Mouse (Mus musculus) cerebellum, adult 18-20 months (tissue): ENCODE measurements at regions not wholly inside any gene's neighbourhood (a gene's known extent, or its start where the extent isn't known, plus 50 kb on each side); places are given as distances from the start of the nearest gene placed in this dataset.

Experiments
- DNase-seq, 2 experiments: peaks; one replicate each; pipeline ENCODE4 v3.0.0; 2021

DNA sequence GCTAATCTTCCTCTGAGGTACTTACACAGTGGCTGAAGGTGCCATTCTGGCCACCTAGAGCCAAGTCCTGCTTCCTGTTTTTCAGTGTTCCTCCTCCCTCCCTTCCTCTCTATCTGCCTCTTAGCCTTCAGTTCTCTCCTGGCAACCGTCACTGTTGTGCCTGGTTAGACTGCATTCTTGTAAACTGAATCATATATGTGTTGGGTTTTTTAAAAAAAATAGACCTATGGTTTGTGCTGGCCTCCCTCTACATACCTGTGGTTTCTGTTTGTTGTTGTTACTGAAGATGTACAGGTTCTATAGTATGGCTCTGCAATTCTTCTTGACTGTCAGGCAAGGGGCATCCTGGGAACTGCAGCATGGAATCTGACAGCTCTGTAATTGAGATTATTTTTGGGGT is 112.5 kb upstream of the Lhx5 start:
- DNase-seq = no peak

DNA sequence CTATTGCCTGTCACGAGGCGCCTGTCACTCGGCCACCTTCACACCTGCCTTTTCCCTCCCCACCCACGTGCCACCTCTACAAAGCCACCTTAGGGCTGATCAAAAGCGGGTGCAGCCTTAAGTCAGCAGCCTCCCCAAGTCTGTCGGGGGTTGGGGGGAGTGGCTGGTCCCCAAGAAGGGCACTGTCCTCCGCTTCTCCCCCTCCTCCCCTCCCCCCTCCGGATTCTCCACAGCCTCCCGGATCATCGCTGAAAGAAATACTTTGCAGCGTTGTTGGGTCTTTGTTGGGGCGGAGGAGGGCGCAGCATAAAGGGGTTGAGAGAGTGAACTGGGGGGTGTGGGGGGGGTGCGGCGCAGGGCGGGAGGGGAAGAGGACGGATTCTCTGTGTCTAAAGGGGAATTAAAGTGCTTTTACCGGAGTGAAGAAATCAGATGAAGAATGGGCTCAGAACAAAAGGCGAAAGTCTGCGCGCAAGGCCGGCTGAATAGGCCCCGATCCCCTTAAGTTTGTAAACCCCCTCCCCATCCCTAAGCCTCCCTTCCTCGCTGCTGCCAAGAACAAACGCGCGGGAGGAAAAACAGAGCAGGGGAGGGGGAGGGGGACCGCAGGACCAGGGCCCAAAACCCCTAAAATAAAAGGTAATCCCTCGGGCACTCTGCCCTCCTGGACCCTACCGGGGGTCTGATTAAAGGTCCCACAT is 109.3 kb upstream of the Lhx5 start:
- DNase-seq = no peak

DNA sequence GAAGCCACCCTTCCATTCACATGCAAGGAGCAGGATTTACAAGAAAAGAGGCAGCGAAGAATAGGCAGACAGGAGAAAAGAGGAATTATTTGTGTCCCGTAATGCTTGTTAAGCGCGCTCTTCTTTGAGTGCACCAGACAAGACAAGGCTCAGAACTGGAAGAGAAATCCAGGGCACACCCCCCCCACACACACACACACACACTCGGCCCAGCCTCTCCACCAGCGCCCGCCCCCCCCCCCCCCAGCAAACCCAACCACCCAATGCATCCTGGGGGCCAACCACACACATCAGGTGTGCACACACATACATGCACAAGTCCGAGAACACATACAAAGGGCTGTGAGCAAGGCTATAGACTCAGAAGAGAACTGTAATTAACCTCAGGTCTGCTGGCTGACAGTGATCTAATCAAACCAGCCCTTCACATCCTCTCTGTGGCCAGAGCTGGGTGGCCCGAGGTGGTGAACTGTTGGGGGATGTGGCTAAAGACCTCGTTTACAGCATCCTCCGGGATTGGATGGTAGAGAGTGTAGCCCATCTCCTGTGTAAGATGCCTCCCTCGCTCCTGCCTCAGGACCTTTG is 108.7 kb upstream of the Lhx5 start:
- no peak for DNase-seq

DNA sequence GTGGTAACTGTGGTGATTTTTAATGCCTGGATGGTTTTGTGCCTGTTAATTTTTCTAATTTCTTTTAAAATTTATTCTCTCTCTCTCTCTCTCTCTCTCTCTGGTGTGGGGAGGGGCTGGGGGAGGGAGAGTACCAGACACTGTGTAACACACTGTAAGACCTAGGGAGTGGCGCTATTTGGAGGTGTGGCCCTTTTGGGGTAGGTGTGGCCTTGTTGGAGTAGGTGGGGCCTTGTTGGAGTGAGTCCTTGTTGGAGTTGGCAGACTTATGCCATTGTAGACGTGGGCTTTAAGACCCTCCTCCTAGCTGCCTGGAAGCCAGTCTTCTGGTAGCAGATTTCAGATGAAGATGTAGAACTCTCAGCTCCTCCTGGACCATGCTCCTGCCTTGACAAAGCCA is 107.4 kb upstream of the Lhx5 start:
- DNase-seq = no peak

DNA sequence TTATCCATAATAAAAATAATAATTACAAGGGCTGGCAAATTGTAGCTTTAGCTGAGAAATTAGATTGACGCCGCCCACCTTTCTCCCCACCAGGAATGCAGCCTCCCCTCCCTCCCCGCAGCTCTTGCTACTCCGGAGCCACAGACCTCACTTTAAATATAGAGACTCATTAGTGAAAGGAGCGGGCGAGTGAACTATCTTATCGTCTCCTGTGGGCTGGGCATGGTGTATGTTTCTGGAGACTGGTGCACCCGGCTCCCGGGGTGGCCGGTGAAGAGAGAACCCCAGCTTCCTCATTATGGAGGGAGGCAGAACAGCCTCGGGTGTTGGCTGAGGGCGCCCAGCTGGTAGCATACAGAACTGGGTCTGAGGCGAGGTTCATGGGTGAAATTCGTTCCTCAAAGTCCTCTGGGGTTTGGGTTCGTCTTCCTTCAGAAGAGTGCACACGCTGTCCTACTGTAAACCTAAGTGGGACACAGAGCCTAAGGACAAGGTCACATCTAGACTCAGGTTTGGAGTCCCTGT is 106.1 kb upstream of the Lhx5 start:
- no peak for DNase-seq

DNA sequence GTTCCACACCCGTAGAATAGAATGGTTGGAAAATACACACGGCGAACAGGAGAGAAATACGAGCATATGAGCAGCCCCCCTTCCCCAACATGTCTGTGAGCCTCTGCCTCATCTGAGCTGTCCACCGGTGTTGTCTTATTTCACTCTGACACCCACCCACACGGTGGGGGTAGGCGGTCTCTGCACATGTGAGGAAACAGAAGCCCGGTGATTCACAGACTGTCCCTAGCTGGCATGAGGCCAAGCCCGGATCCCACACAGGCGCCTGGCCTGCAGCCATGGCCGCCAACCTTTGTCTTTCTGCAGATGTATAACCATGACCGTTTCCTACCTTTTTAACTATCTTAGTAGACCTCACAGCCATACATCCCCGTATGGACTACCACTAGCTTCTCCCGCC is 99.5 kb upstream of the Lhx5 start:
- peak in 1 of 2 experiments; percentile 13 for DNase-seq

DNA sequence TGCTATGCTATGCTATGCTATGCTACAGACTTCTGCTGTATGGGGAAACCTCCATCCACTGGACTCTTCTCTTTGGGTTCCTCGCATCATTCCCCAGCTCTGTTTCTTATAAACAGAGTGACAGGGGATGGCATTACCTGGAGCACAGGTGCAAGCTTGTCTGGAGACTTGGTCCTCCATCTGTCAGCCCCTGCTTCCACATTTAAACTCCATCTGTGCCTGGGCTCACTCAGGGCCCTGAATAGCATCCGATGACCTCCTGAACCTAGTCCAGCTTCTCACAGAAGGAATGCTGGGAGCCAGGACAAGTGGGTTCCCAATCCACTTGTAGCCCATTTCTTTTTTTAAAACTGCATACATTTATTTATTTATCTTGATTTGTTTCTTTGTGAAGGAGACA is 92.3 kb upstream of the Lhx5 start:
- DNase-seq = peak; percentile 33 to 39

DNA sequence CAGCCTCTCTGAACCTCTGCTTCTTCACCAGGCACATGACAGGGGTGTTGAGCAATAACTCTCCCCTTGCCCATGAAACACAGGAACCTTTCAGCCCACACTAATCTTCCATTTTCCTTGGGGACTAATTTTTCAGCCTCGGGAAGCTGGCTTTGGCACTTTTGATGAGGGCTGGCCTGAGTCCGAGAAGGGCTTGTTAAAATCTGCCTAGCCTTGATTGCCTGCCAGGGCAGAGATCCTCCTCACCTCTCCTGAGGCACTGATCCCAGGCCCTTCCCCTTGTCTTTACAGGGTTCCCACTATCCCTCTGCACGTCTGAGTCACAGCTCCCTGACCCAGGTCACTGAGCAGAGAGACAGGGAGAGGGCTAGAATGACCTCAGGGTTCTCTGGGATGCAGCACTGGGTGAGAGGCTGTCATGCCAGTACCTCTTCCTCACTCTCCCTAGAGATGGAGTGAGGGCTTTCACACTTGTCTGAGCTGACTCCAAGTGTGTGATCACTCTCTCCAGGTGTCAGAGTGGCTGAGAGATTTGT is 90.7 kb upstream of the Lhx5 start:
- DNase-seq = peak; percentile 47

DNA sequence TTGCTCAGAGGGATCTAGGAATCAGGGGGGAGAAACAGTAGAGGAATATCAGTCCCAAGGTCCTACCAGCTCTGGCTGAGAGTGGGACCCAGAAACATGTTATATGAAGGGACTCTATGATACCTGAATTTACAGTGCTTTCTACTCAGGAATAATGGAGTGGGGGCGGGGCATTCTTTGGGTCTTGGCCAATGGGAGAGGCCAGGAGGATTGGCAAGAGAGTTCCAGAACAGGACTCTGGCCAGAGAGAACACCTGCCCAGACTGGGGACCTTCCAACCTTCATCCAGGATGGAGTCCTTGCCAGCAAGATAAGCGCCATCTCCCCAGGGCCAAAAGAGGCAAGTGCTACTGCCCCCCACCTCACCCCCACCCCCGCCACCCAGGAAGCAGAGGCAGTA is 81.0 kb upstream of the Lhx5 start:
- no peak for DNase-seq

DNA sequence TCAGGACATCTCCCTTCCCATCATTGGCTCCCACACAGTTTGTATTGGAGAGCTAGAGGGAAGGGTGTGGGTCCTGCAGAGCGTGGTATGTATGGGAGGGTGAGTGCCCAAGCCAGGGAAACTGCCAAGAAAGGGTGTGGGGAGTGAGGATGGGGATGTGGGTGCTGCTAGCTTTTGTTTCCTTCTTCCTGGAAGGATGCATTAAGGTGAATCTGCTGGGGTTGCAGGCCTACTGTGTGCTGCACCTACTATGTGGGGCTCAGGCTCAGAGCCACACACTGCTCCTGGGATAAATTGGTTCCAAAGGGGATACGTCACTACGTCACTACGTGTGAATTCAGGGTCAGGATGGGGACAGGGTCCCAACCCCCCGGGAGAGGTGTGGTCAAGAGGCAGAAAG is 79.7 kb upstream of the Lhx5 start:
- no peak for DNase-seq

DNA sequence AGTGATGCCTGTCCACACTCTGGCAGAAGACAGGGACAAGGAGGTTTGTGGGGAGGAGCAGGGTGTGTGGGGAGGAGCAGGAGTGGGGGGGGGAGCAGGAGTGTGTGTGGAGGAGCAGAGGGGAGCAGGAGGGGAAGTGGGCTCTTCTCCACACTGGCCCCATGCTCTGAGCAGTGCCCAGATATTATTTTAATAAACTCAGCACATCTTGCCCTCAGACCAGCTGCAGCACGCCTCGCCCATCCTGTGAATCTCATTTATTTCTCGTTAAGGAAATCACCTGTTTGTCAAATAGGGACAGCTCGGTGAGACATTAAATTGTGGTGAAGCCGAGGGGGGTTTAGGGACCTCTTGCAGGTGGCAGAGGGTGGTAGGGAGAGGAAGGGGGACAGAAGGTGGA is 77.8 kb upstream of the Lhx5 start:
- no peak for DNase-seq

DNA sequence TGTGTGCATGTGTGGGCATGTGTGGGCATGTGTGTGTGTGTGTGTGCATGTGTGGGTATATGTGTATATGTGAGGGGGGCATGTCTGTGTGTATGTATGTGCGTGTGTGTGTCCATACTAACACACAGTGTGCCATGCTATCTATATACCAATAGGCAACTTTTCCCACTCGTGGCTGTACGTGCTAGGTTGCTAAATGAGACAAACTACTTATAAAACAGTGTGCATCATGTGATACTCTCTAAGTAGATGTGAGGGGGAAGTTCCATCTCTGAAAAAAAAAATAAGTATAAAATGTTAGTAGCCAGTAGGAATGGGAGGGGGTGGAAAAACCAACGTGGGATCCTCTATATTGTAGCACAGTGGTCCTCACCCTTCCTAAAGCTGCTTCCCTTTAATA is 74.5 kb upstream of the Lhx5 start:
- DNase-seq = no peak

DNA sequence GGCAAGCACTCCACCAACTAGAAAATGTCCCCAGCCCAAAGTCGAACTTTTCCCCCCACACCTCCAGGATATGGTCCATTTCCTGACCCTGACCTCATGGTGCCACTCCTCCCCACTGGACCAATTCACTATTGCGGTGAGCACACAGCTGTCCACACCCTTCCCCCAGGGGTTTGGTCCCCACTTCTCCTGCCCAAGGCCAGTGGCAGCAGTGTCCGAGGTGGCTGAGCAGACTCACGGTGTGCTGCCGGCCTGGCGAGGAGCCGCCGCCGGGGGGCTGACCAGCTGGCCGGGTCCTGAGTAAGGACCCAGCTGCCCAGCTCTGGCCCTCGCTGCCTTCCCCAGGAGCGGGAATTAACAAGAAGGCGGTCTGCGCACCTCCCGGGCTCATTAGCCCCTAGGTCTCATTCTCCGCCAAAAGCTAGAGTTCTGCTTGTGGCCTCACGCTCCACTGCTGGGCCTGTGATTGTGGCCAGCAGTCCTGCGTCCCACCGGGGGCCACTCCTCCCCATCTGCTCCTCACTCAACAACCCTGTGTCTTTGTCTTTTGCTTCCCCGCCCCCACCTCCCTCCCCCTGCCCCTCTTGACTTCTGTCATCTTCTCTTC is 73.3 kb upstream of the Lhx5 start:
- DNase-seq = no peak

DNA sequence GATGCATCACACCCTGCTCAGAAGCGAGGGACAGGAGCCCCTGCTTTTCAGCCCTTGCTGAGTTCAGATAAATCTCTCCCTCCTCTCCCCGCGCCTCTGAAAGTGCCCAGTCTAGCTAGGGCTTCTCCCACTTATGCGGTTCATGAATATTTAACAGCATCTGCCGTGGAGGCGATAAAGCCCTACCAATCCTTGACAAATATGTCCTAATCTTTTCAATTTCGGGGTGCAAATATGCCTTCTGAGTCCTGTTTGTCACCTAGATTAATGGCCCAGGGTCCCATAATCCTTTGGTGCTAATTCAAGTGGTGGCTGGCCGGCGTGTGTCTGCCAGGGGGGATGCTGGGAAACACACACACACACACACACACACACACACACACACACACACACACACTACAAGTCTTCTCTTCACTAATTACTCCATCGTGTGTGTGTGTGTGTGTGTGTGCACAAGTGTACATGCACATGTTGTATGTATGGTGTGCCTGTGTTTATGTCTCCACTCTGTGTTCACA is 65.5 kb upstream of the Lhx5 start:
- DNase-seq = no peak

DNA sequence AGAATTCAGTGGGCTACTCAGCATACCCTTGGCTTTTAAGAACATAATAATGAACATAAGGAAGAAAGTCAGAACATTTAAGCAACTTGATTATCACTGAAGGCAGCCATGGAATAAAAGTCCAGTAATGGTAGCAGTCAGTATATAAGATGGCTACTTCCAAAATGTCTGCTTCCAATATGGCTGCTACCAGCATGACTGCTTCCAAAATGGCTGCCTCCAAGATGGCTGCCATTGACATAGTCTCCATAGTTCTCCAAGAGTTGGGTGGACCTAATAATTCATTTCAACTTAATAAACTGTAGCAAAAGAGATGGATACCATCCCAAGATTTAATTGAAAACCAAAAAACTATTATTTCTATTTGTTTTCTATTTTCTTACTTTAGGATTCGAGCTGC is 62.7 kb upstream of the Lhx5 start:
- DNase-seq = no peak

DNA sequence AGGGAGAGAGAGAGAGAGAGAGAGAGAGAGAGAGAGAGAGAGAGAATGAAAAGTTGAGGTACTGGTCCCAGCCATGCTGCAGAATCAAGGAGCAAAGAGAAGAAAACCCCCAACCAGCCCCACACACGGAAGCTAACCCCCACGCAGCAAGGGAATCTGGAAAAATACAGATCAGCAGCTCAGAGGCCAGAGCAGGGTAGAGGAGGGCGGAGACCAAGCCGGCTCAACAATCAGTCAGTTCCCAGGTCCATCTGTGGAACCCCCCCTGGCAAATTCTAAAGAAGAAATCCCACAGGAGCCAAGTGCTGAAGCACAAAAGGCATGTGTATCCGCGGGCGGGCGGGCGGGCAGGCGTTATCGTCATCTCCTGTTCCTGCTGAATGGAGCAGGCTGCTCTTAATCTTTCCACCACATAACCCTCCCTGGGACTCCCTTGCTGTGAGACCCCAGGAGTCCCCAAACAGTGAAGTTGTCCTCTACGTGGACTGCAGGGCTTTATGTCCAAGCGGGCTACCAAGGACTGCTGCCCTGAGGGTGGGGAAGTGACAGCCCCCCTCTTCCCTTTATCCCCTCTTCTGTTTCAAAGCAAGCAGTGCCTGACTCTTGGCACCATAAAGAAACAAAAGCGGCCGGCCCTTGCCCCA is 60.2 kb upstream of the Lhx5 start:
- DNase-seq = no peak

DNA sequence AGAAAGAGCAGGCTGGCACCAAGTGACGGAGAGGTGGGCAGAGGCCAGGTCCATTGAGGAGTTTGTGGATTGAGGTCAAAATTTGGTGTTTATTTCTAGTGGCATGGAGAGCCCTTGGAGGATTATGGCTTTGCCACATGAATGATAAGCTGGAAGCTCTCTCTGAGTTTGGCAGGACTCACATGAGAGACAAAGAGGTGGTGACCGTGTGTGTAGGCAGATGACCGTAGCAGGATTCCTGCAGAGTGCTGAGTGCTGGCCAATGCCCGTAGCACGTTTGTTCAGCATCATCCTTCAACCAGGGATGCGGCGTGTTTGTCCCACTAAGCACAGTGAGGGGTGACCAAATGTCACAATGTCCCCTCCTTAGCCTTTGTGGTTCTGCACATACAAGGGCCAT is 58.1 kb upstream of the Lhx5 start:
- DNase-seq = no peak
